Mouse (Mus musculus): ENCODE measurements around the gene Dus2. TPM values are rescaled to one million over a fixed set of nuclear protein-coding genes. Genes with fewer than 3 reads are reported as not detected.

Dus2 gene
- total RNA-seq, 2 experiments from 2014 or later = 8.8 to 8.9 TPM

- no peak for DNase-seq (ENCODE audit: low spot score)
- intact Hi-C loops (cut with DNase I) = no loop called here
Observed at GRCm38 (mm10) chr8:106038721-106039120, 47.6 kb downstream of the Dus2 start.

GRCm38 (mm10) chr8:106039605-106040004 lies 48.5 kb downstream of the Dus2 start:
- intact Hi-C loops (cut with DNase I) = no loop called here
- no peak for DNase-seq (ENCODE audit: low spot score)

GRCm38 (mm10) chr8:106040218-106040617 lies 49.1 kb downstream of the Dus2 start:
- no peak for DNase-seq (ENCODE audit: low spot score)
- intact Hi-C loops (cut with DNase I) = no loop called here

GRCm38 (mm10) chr8:106043055-106043454 lies 51.9 kb downstream of the Dus2 start:
- intact Hi-C loops (cut with DNase I) = no loop called here
- no peak for DNase-seq (ENCODE audit: low spot score)

GRCm38 (mm10) chr8:106044151-106044550 lies 53.0 kb downstream of the Dus2 start:
- DNase-seq (ENCODE audit: low spot score) = peak; percentile 33
- intact Hi-C loops (cut with DNase I) = no loop called here

- DNase-seq (ENCODE audit: low spot score) = no peak
- intact Hi-C loops (cut with DNase I) = no loop called here
Observed at GRCm38 (mm10) chr8:106046872-106047559, 55.9 kb downstream of the Dus2 start.

GRCm38 (mm10) chr8:106047854-106048630 lies 56.9 kb downstream of the Dus2 start:
- DNase-seq (ENCODE audit: low spot score) = no peak
- intact Hi-C loops (cut with DNase I) = no loop called here

- intact Hi-C loops (cut with DNase I) = no loop called here
Observed at GRCm38 (mm10) chr8:106049840-106050239, 58.7 kb downstream of the Dus2 start.

GRCm38 (mm10) chr8:106051068-106051467 lies 59.9 kb downstream of the Dus2 start:
- intact Hi-C loops (cut with DNase I) = no loop called here
- DNase-seq (ENCODE audit: low spot score) = no peak

More at GRCm38 (mm10) chr8:106049840-106050239, 58.7 kb downstream of the Dus2 start:
- no peak for DNase-seq (ENCODE audit: low spot score)

GRCm38 (mm10) chr8:106052510-106053089 lies 61.5 kb downstream of the Dus2 start:
- DNase-seq (ENCODE audit: low spot score) = no peak
- intact Hi-C loops (cut with DNase I) = no loop called here

GRCm38 (mm10) chr8:106054190-106054811 lies 63.2 kb downstream of the Dus2 start:
- DNase-seq (ENCODE audit: low spot score) = peak; percentile 41
- intact Hi-C loops (cut with DNase I) = no loop called here

GRCm38 (mm10) chr8:106055038-106055437 lies 63.9 kb downstream of the Dus2 start:
- intact Hi-C loops (cut with DNase I) = no loop called here
- DNase-seq (ENCODE audit: low spot score) = no peak

GRCm38 (mm10) chr8:106056455-106056982 lies 65.4 kb downstream of the Dus2 start:
- no peak for DNase-seq (ENCODE audit: low spot score)
- intact Hi-C loops (cut with DNase I) = no loop called here

- intact Hi-C loops (cut with DNase I) = no loop called here
- DNase-seq (ENCODE audit: low spot score) = peak; percentile 96
Observed at GRCm38 (mm10) chr8:106058731-106059612, 67.8 kb downstream of the Dus2 start, which contains the start of gene Nfatc3. Gene Nfatc3, plus strand, starts transcription at chr8:106058840.

- peak; percentile 41 for DNase-seq (ENCODE audit: low spot score)
- intact Hi-C loops (cut with DNase I) = no loop called here
Observed at GRCm38 (mm10) chr8:106059613-106060371, 68.7 kb downstream of the Dus2 start.

- intact Hi-C loops (cut with DNase I) = no loop called here
Observed at GRCm38 (mm10) chr8:106060521-106060920, 69.4 kb downstream of the Dus2 start.

GRCm38 (mm10) chr8:106061686-106062085 lies 70.5 kb downstream of the Dus2 start:
- intact Hi-C loops (cut with DNase I) = no loop called here

More at GRCm38 (mm10) chr8:106060521-106060920, 69.4 kb downstream of the Dus2 start:
- DNase-seq (ENCODE audit: low spot score) = no peak

GRCm38 (mm10) chr8:106063046-106063445 lies 71.9 kb downstream of the Dus2 start:
- DNase-seq (ENCODE audit: low spot score) = no peak
- intact Hi-C loops (cut with DNase I) = no loop called here

More at GRCm38 (mm10) chr8:106061686-106062085, 70.5 kb downstream of the Dus2 start:
- DNase-seq (ENCODE audit: low spot score) = no peak
